Mouse (Mus musculus): ENCODE results near the gene Cyb5b. TPM values are rescaled to one million over a fixed set of nuclear protein-coding genes. Genes with fewer than 3 reads are reported as not detected.

The Cyb5b gene
- polyA plus RNA-seq, 1 experiment from 2014 or later = 134 TPM

DNA sequence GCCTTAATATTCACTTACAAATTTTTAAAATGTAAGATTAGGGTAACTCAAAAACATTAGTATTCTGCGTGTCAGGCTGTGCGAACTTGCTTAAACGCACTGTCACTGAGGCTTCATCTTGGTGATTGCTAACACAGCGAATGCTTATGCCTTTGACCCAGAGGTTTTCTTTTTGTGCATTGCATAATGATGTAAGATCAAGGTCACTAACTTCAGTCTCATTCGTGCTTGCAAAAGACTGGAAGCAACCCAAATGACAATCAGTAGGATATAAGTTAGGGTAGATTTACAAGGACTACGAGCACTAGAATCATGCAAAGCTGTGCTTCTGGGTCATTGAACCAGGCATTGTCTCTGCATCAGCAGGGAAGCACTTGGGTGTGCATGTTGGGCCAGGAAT, 12.8 kb upstream of the Cyb5b start:
- 90% methylated on average over 6 of the region's 6 CpGs for WGBS
- ATAC-seq (replicated peaks; ENCODE audit: low FRiP score, low TSS enrichment, low read depth) (no peak), DNase-seq (ENCODE audit: low spot score) (no peak)
- no peaks in the 10 kb centered on the region for H3K9me3 ChIP-seq (ENCODE audit: control insufficient read depth, low read length)
- H3K9ac ChIP-seq (ENCODE audit: low read length) = no peak overlapping the region
- H3K4me1 ChIP-seq (replicated peaks; ENCODE audit: control insufficient read depth, insufficient read depth, low read length) = 0 out of 2 replicates have a peak, but pooled peaks cover 3% of the 10 kb centered on the region
- H3K4me3 ChIP-seq (ENCODE audit: low read depth, low read length) = no peak overlapping the region
- no peaks in the 10 kb centered on the region for H3K36me3 ChIP-seq (ENCODE audit: control insufficient read depth, insufficient read depth, low read length)
- no peaks in the 10 kb centered on the region for H3K27me3 ChIP-seq (replicated peaks; ENCODE audit: control insufficient read depth, insufficient read depth, low read length)
- H3K27ac ChIP-seq (ENCODE audit: low read depth) = no peak overlapping the region
- H3K4me2 ChIP-seq (ENCODE audit: low read length) = no peak overlapping the region

GRCm38 (mm10) chr8:107138338-107138737, 12.1 kb upstream of the Cyb5b start:
- Histone ChIP-seq H3K9me3 (ENCODE audit: control insufficient read depth, low read length) (no peaks in the 10 kb centered on the region), H3K9ac (ENCODE audit: low read length) (no peak overlapping the region), H3K4me2 (ENCODE audit: low read length) (no peak overlapping the region), H3K4me1 (replicated peaks; ENCODE audit: control insufficient read depth, insufficient read depth, low read length) (0 out of 2 replicates have a peak, but pooled peaks cover 3% of the 10 kb centered on the region), H3K4me3 (ENCODE audit: low read depth, low read length) (no peak overlapping the region), H3K36me3 (ENCODE audit: control insufficient read depth, insufficient read depth, low read length) (no peaks in the 10 kb centered on the region), H3K27ac (ENCODE audit: low read depth) (no peak overlapping the region), H3K27me3 (replicated peaks; ENCODE audit: control insufficient read depth, insufficient read depth, low read length) (no peaks in the 10 kb centered on the region)
- ATAC-seq (replicated peaks; ENCODE audit: low FRiP score, low TSS enrichment, low read depth) = no peak
- DNase-seq (ENCODE audit: low spot score) = no peak
- 75% methylated on average over 5 of the region's 5 CpGs for WGBS

DNA sequence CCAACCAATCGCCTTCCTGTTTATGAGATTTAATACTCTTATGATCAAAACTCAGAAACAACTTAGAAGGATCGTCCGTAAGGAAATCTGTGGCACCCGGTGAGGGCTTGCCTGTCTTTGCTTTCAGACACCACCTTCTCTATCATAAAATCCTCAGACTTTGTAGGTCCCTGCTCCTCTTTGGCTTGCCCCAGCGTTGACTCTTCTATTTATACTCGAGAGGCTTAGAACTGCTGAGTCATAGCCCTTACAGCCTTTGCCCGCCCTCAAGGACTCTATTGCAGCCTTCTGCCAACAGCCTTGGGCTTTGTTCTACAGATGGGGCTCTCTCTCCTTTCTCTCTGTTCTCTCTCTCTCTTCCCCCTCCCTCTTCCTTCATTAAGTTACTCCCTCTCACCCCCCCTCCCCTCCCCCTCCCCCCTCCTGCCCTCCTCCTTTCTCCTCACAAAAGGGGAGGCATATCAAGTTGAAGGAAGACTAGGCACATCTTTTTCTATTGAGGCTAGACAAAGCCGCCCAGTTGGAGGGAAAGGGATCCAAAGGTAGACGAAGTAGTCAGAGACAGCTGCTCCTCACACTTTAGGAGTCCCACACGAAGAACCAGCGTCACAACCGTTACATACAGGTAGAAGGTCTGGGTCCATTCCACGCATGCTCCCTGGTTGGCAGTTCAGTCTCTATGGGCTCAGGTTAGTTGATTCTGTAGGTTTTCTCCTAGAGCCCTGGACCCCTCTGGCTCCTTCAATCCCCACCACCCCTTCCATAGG, 10.6 kb upstream of the Cyb5b start:
- Histone ChIP-seq H3K36me3 (ENCODE audit: control insufficient read depth, insufficient read depth, low read length) (no peaks in the 10 kb centered on the region), H3K4me2 (ENCODE audit: low read length) (no peak overlapping the region), H3K4me1 (replicated peaks; ENCODE audit: control insufficient read depth, insufficient read depth, low read length) (0 out of 2 replicates have a peak, but pooled peaks cover 3% of the 10 kb centered on the region), H3K27ac (ENCODE audit: low read depth) (0 out of 2 replicates have a peak overlapping the region, but pooled peaks have one; percentile 11), H3K4me3 (ENCODE audit: low read depth, low read length) (no peak overlapping the region), H3K27me3 (replicated peaks; ENCODE audit: control insufficient read depth, insufficient read depth, low read length) (no peaks in the 10 kb centered on the region), H3K9ac (ENCODE audit: low read length) (no peak overlapping the region), H3K9me3 (ENCODE audit: control insufficient read depth, low read length) (no peaks in the 10 kb centered on the region)
- no peak for DNase-seq (ENCODE audit: low spot score)
- 0 out of 2 replicates have a peak, but pooled peaks have one; percentile 62 for ATAC-seq (replicated peaks; ENCODE audit: low FRiP score, low TSS enrichment, low read depth)
- 57% methylated on average over 13 of the region's 13 CpGs for WGBS

GRCm38 (mm10) chr8:107142539-107142938, 7.9 kb upstream of the Cyb5b start:
- 69% methylated on average over 4 of the region's 4 CpGs for WGBS

DNA sequence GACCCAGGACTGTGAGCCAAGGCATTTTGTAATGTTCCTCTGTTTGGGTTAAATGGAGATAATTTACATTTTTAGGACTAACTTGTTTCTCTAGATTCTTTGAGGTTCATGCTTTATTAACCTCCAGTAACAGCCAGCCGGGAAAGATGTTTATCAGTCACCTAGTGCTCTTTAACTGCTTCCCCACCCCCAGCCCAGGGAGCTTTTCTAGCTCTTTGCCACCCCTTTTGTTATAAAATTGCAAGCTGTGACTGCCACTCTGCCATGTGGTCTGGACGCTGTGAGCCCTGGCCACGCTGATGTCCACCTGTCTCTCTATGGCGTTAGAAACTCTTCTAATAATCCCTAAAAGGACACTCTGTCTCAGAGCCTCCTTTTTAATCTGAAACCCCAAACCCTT, 6.9 kb upstream of the Cyb5b start:
- ATAC-seq (replicated peaks; ENCODE audit: low FRiP score, low TSS enrichment, low read depth) = no peak

More at GRCm38 (mm10) chr8:107142539-107142938, 7.9 kb upstream of the Cyb5b start:
- Histone ChIP-seq H3K36me3 (ENCODE audit: control insufficient read depth, insufficient read depth, low read length) (no peaks in the 10 kb centered on the region), H3K4me1 (replicated peaks; ENCODE audit: control insufficient read depth, insufficient read depth, low read length) (0 out of 2 replicates have a peak, but pooled peaks cover 3% of the 10 kb centered on the region), H3K9me3 (ENCODE audit: control insufficient read depth, low read length) (no peaks in the 10 kb centered on the region), H3K4me2 (ENCODE audit: low read length) (no peak overlapping the region), H3K9ac (ENCODE audit: low read length) (no peak overlapping the region), H3K27ac (ENCODE audit: low read depth) (no peak overlapping the region), H3K27me3 (replicated peaks; ENCODE audit: control insufficient read depth, insufficient read depth, low read length) (no peaks in the 10 kb centered on the region), H3K4me3 (ENCODE audit: low read depth, low read length) (no peak overlapping the region)
- no peak for ATAC-seq (replicated peaks; ENCODE audit: low FRiP score, low TSS enrichment, low read depth)
- no peak for DNase-seq (ENCODE audit: low spot score)

GRCm38 (mm10) chr8:107146186-107146585, 4.3 kb upstream of the Cyb5b start:
- Histone ChIP-seq H3K27me3 (replicated peaks; ENCODE audit: control insufficient read depth, insufficient read depth, low read length) (no peaks in the 10 kb centered on the region), H3K4me2 (ENCODE audit: low read length) (no peak overlapping the region), H3K27ac (ENCODE audit: low read depth) (no peak overlapping the region), H3K4me1 (replicated peaks; ENCODE audit: control insufficient read depth, insufficient read depth, low read length) (peaks cover 1% of the 10 kb centered on the region; the same call in 1 of the 2 replicates), H3K36me3 (ENCODE audit: control insufficient read depth, insufficient read depth, low read length) (no peaks in the 10 kb centered on the region), H3K9ac (ENCODE audit: low read length) (no peak overlapping the region), H3K4me3 (ENCODE audit: low read depth, low read length) (no peak overlapping the region), H3K9me3 (ENCODE audit: control insufficient read depth, low read length) (no peaks in the 10 kb centered on the region)
- ATAC-seq (replicated peaks; ENCODE audit: low FRiP score, low TSS enrichment, low read depth) = no peak
- DNase-seq (ENCODE audit: low spot score) = no peak

More for the DNA sequence above, 6.9 kb upstream of the Cyb5b start:
- no peak for DNase-seq (ENCODE audit: low spot score)
- Histone ChIP-seq H3K36me3 (ENCODE audit: control insufficient read depth, insufficient read depth, low read length) (no peaks in the 10 kb centered on the region), H3K9ac (ENCODE audit: low read length) (no peak overlapping the region), H3K9me3 (ENCODE audit: control insufficient read depth, low read length) (no peaks in the 10 kb centered on the region), H3K4me3 (ENCODE audit: low read depth, low read length) (no peak overlapping the region), H3K4me1 (replicated peaks; ENCODE audit: control insufficient read depth, insufficient read depth, low read length) (0 out of 2 replicates have a peak, but pooled peaks cover 3% of the 10 kb centered on the region), H3K27ac (ENCODE audit: low read depth) (no peak overlapping the region), H3K4me2 (ENCODE audit: low read length) (no peak overlapping the region), H3K27me3 (replicated peaks; ENCODE audit: control insufficient read depth, insufficient read depth, low read length) (no peaks in the 10 kb centered on the region)
- 45% methylated on average over 4 of the region's 4 CpGs for WGBS

GRCm38 (mm10) chr8:107148802-107149201, 1.6 kb upstream of the Cyb5b start:
- Histone ChIP-seq H3K9me3 (ENCODE audit: control insufficient read depth, low read length) (no peaks in the 10 kb centered on the region), H3K27me3 (replicated peaks; ENCODE audit: control insufficient read depth, insufficient read depth, low read length) (no peaks in the 10 kb centered on the region), H3K4me1 (replicated peaks; ENCODE audit: control insufficient read depth, insufficient read depth, low read length) (peaks cover 4% of the 10 kb centered on the region; the same call in 1 of the 2 replicates), H3K36me3 (ENCODE audit: control insufficient read depth, insufficient read depth, low read length) (peaks cover 12% of the 10 kb centered on the region), H3K4me3 (ENCODE audit: low read depth, low read length) (no peak overlapping the region), H3K9ac (ENCODE audit: low read length) (no peak overlapping the region), H3K27ac (ENCODE audit: low read depth) (no peak overlapping the region), H3K4me2 (ENCODE audit: low read length) (no peak overlapping the region)
- 70% methylated on average over 5 of the region's 5 CpGs for WGBS
- no peak for DNase-seq (ENCODE audit: low spot score)
- no peak for ATAC-seq (replicated peaks; ENCODE audit: low FRiP score, low TSS enrichment, low read depth)

GRCm38 (mm10) chr8:107150057-107150403, 410 bp upstream of the Cyb5b start:
- DNase-seq (ENCODE audit: low spot score) = no peak
- Histone ChIP-seq H3K9ac (ENCODE audit: low read length) (peak overlapping the region; percentile 86; the same call in 1 of the 2 replicates), H3K27ac (ENCODE audit: low read depth) (peak overlapping the region; percentile 75; the same call in 1 of the 2 replicates), H3K36me3 (ENCODE audit: control insufficient read depth, insufficient read depth, low read length) (peaks cover 22% of the 10 kb centered on the region), H3K27me3 (replicated peaks; ENCODE audit: control insufficient read depth, insufficient read depth, low read length) (no peaks in the 10 kb centered on the region), H3K9me3 (ENCODE audit: control insufficient read depth, low read length) (no peaks in the 10 kb centered on the region), H3K4me3 (ENCODE audit: low read depth, low read length) (peak overlapping the region; percentile 89), H3K4me2 (ENCODE audit: low read length) (peak overlapping the region; percentile 71), H3K4me1 (replicated peaks; ENCODE audit: control insufficient read depth, insufficient read depth, low read length) (peaks cover 4% of the 10 kb centered on the region; the same call in 1 of the 2 replicates)
- WGBS = 33% methylated on average over 6 of the region's 6 CpGs
- ATAC-seq (replicated peaks; ENCODE audit: low FRiP score, low TSS enrichment, low read depth) = peak; percentile 26
